Mouse (Mus musculus) adrenal gland, postnatal 4 days (tissue): ENCODE measurements around the gene Gjd3. TPM values are rescaled to one million over a fixed set of nuclear protein-coding genes. Genes with fewer than 3 reads are reported as not detected.

Source experiments
- DNase-seq, 2 experiments: peaks; one replicate each; pipeline ENCODE4 v3.0.0; 2021 to 2022; ENCODE audit warnings: low spot score in 2 of 2, mixed read lengths in 2 of 2
- total RNA-seq, 2 experiments: library from RNA; stranded (reverse); gene quantifications; 2 replicates each; pipeline ENCODE4 v1.2.3; 2021

Gjd3 gene
- total RNA-seq, 2 experiments from 2014 or later, result 0.50 to 1.0 TPM

- no peak for DNase-seq
Measured at GRCm38 (mm10) chr11:98981289-98981996, 1.4 kb downstream of the Gjd3 start.

GRCm38 (mm10) chr11:98979356-98979755 is 3.5 kb downstream of the Gjd3 start:
- no peak for DNase-seq

GRCm38 (mm10) chr11:98978526-98979148 is 4.2 kb downstream of the Gjd3 start:
- DNase-seq, result no peak

- DNase-seq, result no peak
Measured at GRCm38 (mm10) chr11:98974871-98975719, 7.7 kb downstream of the Gjd3 start.

- DNase-seq, result no peak
Measured at GRCm38 (mm10) chr11:98974213-98974612, 8.6 kb downstream of the Gjd3 start.

GRCm38 (mm10) chr11:98973584-98973983 is 9.2 kb downstream of the Gjd3 start:
- no peak for DNase-seq

GRCm38 (mm10) chr11:98972801-98973360 is 9.9 kb downstream of the Gjd3 start:
- DNase-seq, result no peak

- DNase-seq, result peak in 1 of 2 experiments; percentile 75
Measured at GRCm38 (mm10) chr11:98972215-98972614, 10.6 kb downstream of the Gjd3 start.

- no peak for DNase-seq
Measured at GRCm38 (mm10) chr11:98971316-98972031, 11.3 kb downstream of the Gjd3 start.

- no peak for DNase-seq
Measured at GRCm38 (mm10) chr11:98970191-98970925, 12.5 kb downstream of the Gjd3 start.

- no peak for DNase-seq
Measured at GRCm38 (mm10) chr11:98969496-98969927, 13.3 kb downstream of the Gjd3 start.

- DNase-seq, result no peak
Measured at GRCm38 (mm10) chr11:98968716-98969495, 13.9 kb downstream of the Gjd3 start.

GRCm38 (mm10) chr11:98968079-98968478 is 14.7 kb downstream of the Gjd3 start:
- DNase-seq, result no peak

- no peak for DNase-seq
Measured at GRCm38 (mm10) chr11:98966499-98967141, 16.2 kb downstream of the Gjd3 start.

- peak in 1 of 2 experiments; percentile 4 for DNase-seq
Measured at GRCm38 (mm10) chr11:98965416-98966077, 17.3 kb downstream of the Gjd3 start.

GRCm38 (mm10) chr11:98964616-98965415 is 18.0 kb downstream of the Gjd3 start:
- peak in 1 of 2 experiments; percentile 17 for DNase-seq

- DNase-seq, result no peak
Measured at GRCm38 (mm10) chr11:98964201-98964615, 18.6 kb downstream of the Gjd3 start.
